Mouse (Mus musculus): ENCODE data around the gene 4921536K21Rik. TPM values are rescaled to one million over a fixed set of nuclear protein-coding genes. Genes with fewer than 3 reads are reported as not detected.

Gene 4921536K21Rik
- polyA plus RNA-seq, 1 experiment from 2014 or later = 0.21 TPM

- no peaks in the 10 kb centered on the region for H3K27me3 ChIP-seq (ENCODE audit: control insufficient read depth, insufficient read depth, low read length)
- 75% methylated on average over 4 of the region's 4 CpGs for WGBS
- H3K36me3 ChIP-seq (replicated peaks; ENCODE audit: control insufficient read depth, insufficient read depth, low read depth, low read length) = no peaks in the 10 kb centered on the region
- no peak overlapping the region for H3K4me2 ChIP-seq (ENCODE audit: low read depth, low read length)
- no peaks in the 10 kb centered on the region for H3K9me3 ChIP-seq (replicated peaks; ENCODE audit: control insufficient read depth, low read length)
- no peak for ATAC-seq (replicated peaks; ENCODE audit: insufficient number of reproducible peaks, low FRiP score, low TSS enrichment, low read depth)
- no peak for DNase-seq (ENCODE audit: low spot score)
- H3K9ac ChIP-seq (replicated peaks; ENCODE audit: low read length) = no peak overlapping the region
- H3K4me1 ChIP-seq (ENCODE audit: control insufficient read depth, insufficient read depth, low read length) = no peaks in the 10 kb centered on the region
- no peak overlapping the region for H3K4me3 ChIP-seq (ENCODE audit: low read depth, low read length)
- H3K27ac ChIP-seq (replicated peaks; ENCODE audit: low read depth, low read length) = no peak overlapping the region
Measured at GRCm38 (mm10) chr11:3851872-3852271, 43.0 kb downstream of the 4921536K21Rik start.

DNA sequence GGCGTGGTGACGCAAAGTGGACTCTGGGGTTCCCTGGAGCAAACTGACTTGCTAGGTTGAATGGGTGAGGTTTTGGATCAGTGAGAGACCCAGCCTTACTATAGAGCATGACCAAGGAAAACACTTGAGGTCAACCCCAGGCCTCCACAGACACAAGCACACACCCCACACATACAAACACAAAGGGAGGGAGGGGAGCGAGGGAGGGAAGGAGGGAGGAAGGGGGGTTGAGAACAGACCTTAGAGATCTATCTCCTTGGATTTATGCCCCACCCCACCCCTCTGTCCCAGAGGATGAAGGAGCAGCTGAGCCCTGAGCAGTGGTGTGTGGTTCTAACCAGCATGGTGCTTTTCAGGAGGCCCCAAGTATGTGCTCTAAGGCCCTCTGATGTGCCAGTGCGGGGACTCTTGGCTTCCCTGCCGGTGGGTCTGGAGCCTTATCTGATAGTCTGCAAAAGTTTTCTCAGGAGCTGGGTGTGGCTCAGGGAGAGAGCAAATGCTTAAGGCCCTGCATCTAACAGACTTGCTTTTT, 44.1 kb downstream of the 4921536K21Rik start:
- no peak overlapping the region for H3K9ac ChIP-seq (replicated peaks; ENCODE audit: low read length)
- 75% methylated on average over 4 of the region's 5 CpGs for WGBS
- DNase-seq (ENCODE audit: low spot score) = no peak
- no peaks in the 10 kb centered on the region for H3K4me1 ChIP-seq (ENCODE audit: control insufficient read depth, insufficient read depth, low read length)
- H3K27me3 ChIP-seq (ENCODE audit: control insufficient read depth, insufficient read depth, low read length) = no peaks in the 10 kb centered on the region
- no peak overlapping the region for H3K27ac ChIP-seq (replicated peaks; ENCODE audit: low read depth, low read length)
- H3K36me3 ChIP-seq (replicated peaks; ENCODE audit: control insufficient read depth, insufficient read depth, low read depth, low read length) = no peaks in the 10 kb centered on the region
- no peaks in the 10 kb centered on the region for H3K9me3 ChIP-seq (replicated peaks; ENCODE audit: control insufficient read depth, low read length)
- H3K4me2 ChIP-seq (ENCODE audit: low read depth, low read length) = no peak overlapping the region
- no peak for ATAC-seq (replicated peaks; ENCODE audit: insufficient number of reproducible peaks, low FRiP score, low TSS enrichment, low read depth)
- H3K4me3 ChIP-seq (ENCODE audit: low read depth, low read length) = no peak overlapping the region

DNA sequence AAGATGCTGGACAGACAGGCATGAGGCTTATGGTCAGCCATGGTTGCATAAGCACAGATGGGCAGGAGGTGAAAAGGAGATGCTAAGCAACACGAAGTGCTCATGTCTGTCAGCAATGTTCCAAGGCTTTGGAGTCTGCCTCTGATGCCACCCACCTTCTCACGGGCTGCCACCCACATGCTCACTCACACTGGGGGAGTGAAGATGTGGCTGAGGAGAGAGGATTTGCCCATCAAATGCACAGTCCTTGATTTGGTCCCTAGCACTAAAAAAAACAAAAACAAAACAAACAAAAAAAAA, 44.6 kb downstream of the 4921536K21Rik start:
- ATAC-seq (replicated peaks; ENCODE audit: insufficient number of reproducible peaks, low FRiP score, low TSS enrichment, low read depth) = no peak
- Histone ChIP-seq H3K27ac (replicated peaks; ENCODE audit: low read depth, low read length) (no peak overlapping the region), H3K4me3 (ENCODE audit: low read depth, low read length) (no peak overlapping the region), H3K4me1 (ENCODE audit: control insufficient read depth, insufficient read depth, low read length) (no peaks in the 10 kb centered on the region), H3K4me2 (ENCODE audit: low read depth, low read length) (no peak overlapping the region), H3K9me3 (replicated peaks; ENCODE audit: control insufficient read depth, low read length) (no peaks in the 10 kb centered on the region), H3K9ac (replicated peaks; ENCODE audit: low read length) (no peak overlapping the region), H3K27me3 (ENCODE audit: control insufficient read depth, insufficient read depth, low read length) (no peaks in the 10 kb centered on the region), H3K36me3 (replicated peaks; ENCODE audit: control insufficient read depth, insufficient read depth, low read depth, low read length) (no peaks in the 10 kb centered on the region)
- WGBS = 65% methylated on average over 2 of the region's 2 CpGs
- DNase-seq (ENCODE audit: low spot score) = no peak

GRCm38 (mm10) chr11:3849469-3850314, 45.2 kb downstream of the 4921536K21Rik start:
- H3K4me3 ChIP-seq (ENCODE audit: low read depth, low read length) = no peak overlapping the region
- H3K4me2 ChIP-seq (ENCODE audit: low read depth, low read length) = no peak overlapping the region
- H3K36me3 ChIP-seq (replicated peaks; ENCODE audit: control insufficient read depth, insufficient read depth, low read depth, low read length) = no peaks in the 10 kb centered on the region
- H3K27ac ChIP-seq (replicated peaks; ENCODE audit: low read depth, low read length) = no peak overlapping the region
- DNase-seq (ENCODE audit: low spot score) (no peak), ATAC-seq (replicated peaks; ENCODE audit: insufficient number of reproducible peaks, low FRiP score, low TSS enrichment, low read depth) (no peak)
- WGBS = 78% methylated on average over 15 of the region's 15 CpGs
- H3K9ac ChIP-seq (replicated peaks; ENCODE audit: low read length) = no peak overlapping the region
- no peaks in the 10 kb centered on the region for H3K9me3 ChIP-seq (replicated peaks; ENCODE audit: control insufficient read depth, low read length)
- no peaks in the 10 kb centered on the region for H3K4me1 ChIP-seq (ENCODE audit: control insufficient read depth, insufficient read depth, low read length)
- no peaks in the 10 kb centered on the region for H3K27me3 ChIP-seq (ENCODE audit: control insufficient read depth, insufficient read depth, low read length)

DNA sequence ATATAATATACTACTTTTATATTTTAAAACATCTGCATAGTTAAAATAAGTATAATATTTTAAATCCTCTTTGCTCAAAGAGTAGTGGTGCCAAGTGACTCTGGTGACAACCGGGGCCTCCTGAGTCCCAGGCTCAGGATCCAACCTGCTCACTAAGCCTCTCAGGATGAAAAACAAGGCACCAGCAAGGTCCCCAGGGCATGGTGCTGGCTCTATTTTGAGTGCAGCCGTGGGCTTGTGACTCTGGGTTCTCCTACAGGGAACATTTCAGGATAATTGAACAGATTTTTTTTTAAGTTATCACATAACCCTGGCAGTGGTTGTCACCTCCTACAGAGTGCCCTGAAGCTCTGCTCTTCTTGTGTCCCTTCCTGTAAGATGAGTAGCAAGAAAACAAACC, 48.5 kb downstream of the 4921536K21Rik start:
- H3K4me3 ChIP-seq (ENCODE audit: low read depth, low read length) = no peak overlapping the region
- no peak overlapping the region for H3K27ac ChIP-seq (replicated peaks; ENCODE audit: low read depth, low read length)
- WGBS = 59% methylated on average over 2 of the region's 2 CpGs
- DNase-seq (ENCODE audit: low spot score) (no peak), ATAC-seq (replicated peaks; ENCODE audit: insufficient number of reproducible peaks, low FRiP score, low TSS enrichment, low read depth) (no peak)
- H3K4me1 ChIP-seq (ENCODE audit: control insufficient read depth, insufficient read depth, low read length) = no peaks in the 10 kb centered on the region
- H3K27me3 ChIP-seq (ENCODE audit: control insufficient read depth, insufficient read depth, low read length) = no peaks in the 10 kb centered on the region
- H3K9ac ChIP-seq (replicated peaks; ENCODE audit: low read length) = no peak overlapping the region
- H3K36me3 ChIP-seq (replicated peaks; ENCODE audit: control insufficient read depth, insufficient read depth, low read depth, low read length) = no peaks in the 10 kb centered on the region
- no peak overlapping the region for H3K4me2 ChIP-seq (ENCODE audit: low read depth, low read length)
- no peaks in the 10 kb centered on the region for H3K9me3 ChIP-seq (replicated peaks; ENCODE audit: control insufficient read depth, low read length)

DNA sequence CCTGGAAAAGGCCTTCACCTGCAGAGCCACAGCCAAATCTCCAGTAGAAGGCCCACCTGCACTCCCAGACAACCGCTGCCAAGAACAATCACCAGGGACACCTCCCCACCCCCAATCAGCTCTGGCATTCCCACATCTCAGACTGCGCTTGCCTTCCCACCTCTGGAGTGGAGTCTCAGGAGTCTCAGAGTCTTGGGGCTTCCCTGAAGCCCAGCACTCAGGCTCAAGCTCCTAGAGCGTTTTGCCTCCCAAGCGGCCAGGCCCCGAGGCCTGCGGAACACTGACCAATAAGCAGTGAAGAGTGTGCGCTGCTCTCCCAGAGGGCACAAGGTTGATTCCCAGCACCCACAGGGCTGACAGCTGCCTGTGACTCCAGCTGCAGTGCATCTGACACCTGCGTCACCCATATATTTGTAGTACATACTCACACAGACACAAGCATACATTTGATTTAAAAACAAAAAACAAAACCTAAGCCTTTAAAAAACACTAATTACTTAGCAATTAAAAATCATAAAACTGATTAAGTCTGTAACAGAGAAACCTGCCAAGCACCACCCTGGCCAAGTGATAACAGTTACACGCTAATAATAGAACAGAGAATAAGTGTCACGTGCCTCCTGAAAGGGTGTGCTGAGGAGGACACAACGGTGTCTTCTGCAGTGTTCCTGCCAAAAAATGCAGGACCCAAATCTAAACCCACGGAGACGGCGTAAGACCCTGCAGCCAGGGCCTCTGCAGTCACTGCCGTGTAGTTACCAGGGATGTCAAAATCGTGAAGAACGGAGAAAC, 50.8 kb downstream of the 4921536K21Rik start:
- H3K4me3 ChIP-seq (ENCODE audit: low read depth, low read length) = no peak overlapping the region
- no peak overlapping the region for H3K4me2 ChIP-seq (ENCODE audit: low read depth, low read length)
- H3K9ac ChIP-seq (replicated peaks; ENCODE audit: low read length) = no peak overlapping the region
- ATAC-seq (replicated peaks; ENCODE audit: insufficient number of reproducible peaks, low FRiP score, low TSS enrichment, low read depth) (no peak), DNase-seq (ENCODE audit: low spot score) (no peak)
- H3K36me3 ChIP-seq (replicated peaks; ENCODE audit: control insufficient read depth, insufficient read depth, low read depth, low read length) = no peaks in the 10 kb centered on the region
- no peaks in the 10 kb centered on the region for H3K9me3 ChIP-seq (replicated peaks; ENCODE audit: control insufficient read depth, low read length)
- no peaks in the 10 kb centered on the region for H3K4me1 ChIP-seq (ENCODE audit: control insufficient read depth, insufficient read depth, low read length)
- no peaks in the 10 kb centered on the region for H3K27me3 ChIP-seq (ENCODE audit: control insufficient read depth, insufficient read depth, low read length)
- no peak overlapping the region for H3K27ac ChIP-seq (replicated peaks; ENCODE audit: low read depth, low read length)
- 79% methylated on average over 17 of the region's 17 CpGs for WGBS

Other genes with a start within 250 kb of the 4921536K21Rik start
- 28.9 and 30.5 TPM in 2 replicates for gene Morc2a, start 245.9 kb downstream of the 4921536K21Rik start, polyA plus RNA-seq (2014; fragmentation: Nextera tagmentation; extraction: Ambion mirVana)
- 0.55 and 0.85 TPM in 2 replicates for gene Osbp2, start 31.2 kb downstream of the 4921536K21Rik start, polyA plus RNA-seq (2014; fragmentation: Nextera tagmentation; extraction: Ambion mirVana)
- 13.2 and 13.9 TPM in 2 replicates for gene Dusp18, start 142 bp upstream of the 4921536K21Rik start, polyA plus RNA-seq (2014; fragmentation: Nextera tagmentation; extraction: Ambion mirVana)
- gene Slc35e4, start 19.6 kb upstream of the 4921536K21Rik start, polyA plus RNA-seq (2014; fragmentation: Nextera tagmentation; extraction: Ambion mirVana) = 2.0 and 2.1 TPM in 2 replicates
- 31.0 and 33.8 TPM in 2 replicates for gene Tcn2, start 37.1 kb upstream of the 4921536K21Rik start, polyA plus RNA-seq (2014; fragmentation: Nextera tagmentation; extraction: Ambion mirVana)
- gene Pes1, start 68.9 kb upstream of the 4921536K21Rik start, polyA plus RNA-seq (2014; fragmentation: Nextera tagmentation; extraction: Ambion mirVana) = 78.9 and 81.2 TPM in 2 replicates
- 0.18 TPM in 1 of 2 replicates, not detected in the other for gene 4930556J24Rik, start 81.7 kb upstream of the 4921536K21Rik start, polyA plus RNA-seq (2014; fragmentation: Nextera tagmentation; extraction: Ambion mirVana)
- 0.63 and 0.99 TPM in 2 replicates for gene Gal3st1, start 88.5 kb upstream of the 4921536K21Rik start, polyA plus RNA-seq (2014; fragmentation: Nextera tagmentation; extraction: Ambion mirVana)
- gene Sec14l4, start 136.4 kb upstream of the 4921536K21Rik start, polyA plus RNA-seq (2014; fragmentation: Nextera tagmentation; extraction: Ambion mirVana) = not detected in 2 replicates
- not detected in 2 replicates for gene Sec14l3, start 169.7 kb upstream of the 4921536K21Rik start, polyA plus RNA-seq (2014; fragmentation: Nextera tagmentation; extraction: Ambion mirVana)
- gene Mtfp1, start 200.3 kb upstream of the 4921536K21Rik start, polyA plus RNA-seq (2014; fragmentation: Nextera tagmentation; extraction: Ambion mirVana) = 6.7 and 8.7 TPM in 2 replicates
- 1.3 and 1.5 TPM in 2 replicates for gene Sec14l2, start 228.3 kb upstream of the 4921536K21Rik start, polyA plus RNA-seq (2014; fragmentation: Nextera tagmentation; extraction: Ambion mirVana)
- 26.1 and 26.4 TPM in 2 replicates for gene Rnf215, start 240.1 kb upstream of the 4921536K21Rik start, polyA plus RNA-seq (2014; fragmentation: Nextera tagmentation; extraction: Ambion mirVana)

All from embryonic facial prominence, embryonic 11.5 days (tissue).